In the genomic region with DNA sequence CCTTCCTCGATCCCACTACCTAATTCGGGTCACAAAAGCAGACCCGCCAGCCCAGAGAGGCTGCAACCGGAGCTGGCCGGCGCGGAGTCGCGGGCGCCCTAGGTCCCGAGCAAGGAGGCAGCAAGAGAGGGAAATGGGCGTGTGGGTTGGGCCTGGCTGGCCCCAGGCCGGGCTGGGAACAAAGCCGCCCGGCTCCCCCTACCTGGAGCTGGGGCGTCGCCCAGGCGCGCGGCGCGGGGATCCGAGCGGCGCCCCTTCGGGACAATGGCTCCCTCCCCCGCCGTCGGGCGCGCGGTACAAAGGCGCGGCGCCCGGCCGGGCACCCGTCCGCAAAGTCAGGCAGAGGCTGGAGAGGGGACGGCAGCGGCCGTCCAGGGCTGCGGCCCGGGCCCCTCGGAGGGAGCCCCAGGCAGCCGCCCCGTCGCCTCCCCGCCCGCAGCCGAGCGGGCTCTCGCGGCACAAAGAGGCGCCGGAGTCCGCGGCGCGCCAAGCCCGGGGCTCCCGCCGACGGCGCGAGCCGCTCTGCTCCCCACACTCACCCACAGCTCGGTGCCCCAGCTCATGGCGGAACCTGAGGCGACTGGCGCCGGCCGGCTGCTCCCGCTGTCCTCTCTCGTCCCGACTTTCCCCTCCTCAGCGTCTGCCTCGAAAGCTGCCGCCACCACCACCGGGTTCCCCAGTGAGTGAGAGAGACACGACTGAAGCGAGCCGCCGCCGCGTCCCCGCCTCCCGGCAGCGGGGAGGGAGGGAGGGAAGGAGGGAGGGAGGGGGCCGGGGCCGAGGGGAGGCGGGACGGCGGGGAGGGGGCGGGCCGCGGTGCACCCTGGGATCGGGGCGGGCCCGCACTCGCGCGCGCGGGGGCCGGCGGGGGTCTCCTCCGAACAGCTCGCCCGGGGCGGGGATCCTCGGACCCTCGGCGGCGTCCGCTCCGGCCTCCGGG, we compare ENCODE assay signal across 7 mouse cellular contexts. TPM values are rescaled to one million over a fixed set of nuclear protein-coding genes. Genes with fewer than 3 reads are reported as not detected.
A peak's percentile ranks its signal among the peaks of the same experiment; 100 is the strongest.
DNase-seq lines count a peak whose midpoint lies in the region; ATAC-seq lines count a peak whose summit lies in the region.

A gene (minus strand): TSS at position 725 of the 940 bp plus-strand sequence.

- peak; percentile 83 for DNase-seq in R1 (ENCODE audit: low read depth, low spot score)
- peak; percentile 66 to 80 for DNase-seq in cerebellum, postnatal 4 days (ENCODE audit: low spot score in 2 of 2)
- peak; percentile 73 for DNase-seq in gastrocnemius, postnatal 14 days
- peak; percentile 63 to 82 for DNase-seq in left cerebral cortex, postnatal 14 days (ENCODE audit: low spot score in 2 of 2)
- DNase-seq in right cerebral cortex, postnatal 36 days (ENCODE audit: low spot score in 2 of 2): peak; percentile 65 to 70

- intact Hi-C loops in gastrocnemius, postnatal 14 days (cut with DNase I; ENCODE audit: low total_unique reads): loop anchor here (10.0 kb wide), 1 partner anchor 104 kb away; no protein-coding TSS in a partner anchor
- intact Hi-C loops in left cerebral cortex, postnatal 14 days (cut with DNase I): loop anchor here (2.0 to 10.0 kb wide), 3 partner anchors 104 to 327 kb away; a partner anchor contains a TSS

- ATAC-seq in inflammation-experienced regulatory T-cells, adult 6 months: peak; percentile 35
- peak; percentile 60 for ATAC-seq in megakaryocyte progenitor cell, adult 5-6 weeks (replicated peaks; ENCODE audit: poor library complexity)

RNA-seq across cellular contexts. Expression of the gene that starts here (rescaled TPM):
- 10 to 100 TPM; 11.3 to 11.8 TPM for total RNA-seq in gastrocnemius, postnatal 14 days (2021)
- under 1 TPM in 1 of 3 experiments, not detected in 2; 0.38 TPM for polyA plus RNA-seq in inflammation-experienced regulatory T-cells, adult 6 months (2017; shearing (Covaris generic))
- 100 to 1,000 TPM; 157 to 162 TPM for total RNA-seq in left cerebral cortex, postnatal 14 days (2021)
- total RNA-seq in megakaryocyte progenitor cell, adult 5-6 weeks (2015): 9.0 and 13.4 TPM in 2 replicates
- 11.0 and 12.7 TPM in 2 replicates for total RNA-seq in megakaryocyte progenitor cell, adult 5-6 weeks (2017)

Comparison
In these comparisons a context has a peak if more than half of its experiments do, and no peak if none do; other contexts are left out.
1. Peak in every context shown above with its lines: DNase-seq and ATAC-seq.
2. RNA of the gene that starts here (total RNA-seq): 157 to 162 TPM in left cerebral cortex, postnatal 14 days; 9.0 to 13.4 TPM in megakaryocyte progenitor cell, adult 5-6 weeks and 11.3 to 11.8 TPM in gastrocnemius, postnatal 14 days; every median in the first group is over 10 times any median in the second.
3. Peak in ATAC-seq in inflammation-experienced regulatory T-cells, adult 6 months; RNA of the gene not detected or under 1 TPM.